Mouse (Mus musculus) liver, adult 2 months (tissue): ENCODE data around the gene Ptprd. TPM values are rescaled to one million over a fixed set of nuclear protein-coding genes. Genes with fewer than 3 reads are reported as not detected.

Experiments
- DNase-seq: peaks from one replicate; pipeline ENCODE4 v3.0.0-alpha.2; 2011; ENCODE audit warnings: low read depth, low spot score; ENCODE audit errors: extremely low read depth
- H3K27ac ChIP-seq: fragments of 200-500 bp; replicated peaks from 2 replicates; pipeline ENCODE4 v1.5.1; 2012; ENCODE audit warnings: low read depth, mild to moderate bottlenecking, control low read depth, inconsistent platforms, low read length; ENCODE audit not compliant: insufficient read depth
- H3K27me3 ChIP-seq: fragments of 200-500 bp; 2 replicates; pipeline ENCODE4 v1.6.1; 2012; ENCODE audit warnings: mild to moderate bottlenecking, moderate library complexity, low read length, inconsistent platforms; ENCODE audit not compliant: control insufficient read depth, insufficient read depth
- H3K36me3 ChIP-seq: fragments of 200-500 bp; 2 replicates; pipeline ENCODE4 v1.6.1; 2012; ENCODE audit warnings: low read length, inconsistent platforms; ENCODE audit not compliant: control insufficient read depth, insufficient read depth
- H3K4me1 ChIP-seq: fragments of 200-500 bp; 2 replicates; pipeline ENCODE4 v1.6.1; 2011; ENCODE audit warnings: low read length; ENCODE audit not compliant: control insufficient read depth, insufficient read depth
- H3K4me3 ChIP-seq: fragments of 200-500 bp; 2 replicates; pipeline ENCODE4 v1.5.1; 2011; ENCODE audit warnings: low read depth, mild to moderate bottlenecking, control low read depth, low read length, moderate library complexity; ENCODE audit not compliant: insufficient read depth
- H3K79me2 ChIP-seq: fragments of 200-500 bp; 2 replicates; pipeline ENCODE4 v1.6.1; 2012; ENCODE audit warnings: inconsistent platforms, mild to moderate bottlenecking, low read length, moderate library complexity; ENCODE audit not compliant: control insufficient read depth, insufficient read depth
- H3K9ac ChIP-seq: fragments of 200-500 bp; 2 replicates; pipeline ENCODE4 v1.6.1; 2012; ENCODE audit warnings: low read depth, mild to moderate bottlenecking, control low read depth, inconsistent platforms, low read length
- CTCF ChIP-seq: fragments of 200-500 bp; IDR thresholded peaks from 2 replicates; pipeline ENCODE4 v1.5.1; 2011; ENCODE audit warnings: low read depth, low read length, control low read depth
- POLR2A ChIP-seq: fragments of 200-500 bp; IDR thresholded peaks from 2 replicates; pipeline ENCODE4 v1.6.1; 2011; ENCODE audit warnings: low read length, control low read depth; ENCODE audit not compliant: insufficient read depth; ENCODE audit errors: extremely low read depth
- WGBS: fragments of 180-500 bp; shearing (Covaris S2); methylation state at CpG from one replicate; pipeline ENCODE4 v1.1.7; 2018; 5-methylcytosine and 5-hydroxymethylcytosine counted together
- polyA plus RNA-seq: library from polyadenylated mRNA; depleted of rRNA; stranded (reverse); fragments of >200 nt; gene quantifications from 2 replicates; pipeline ENCODE4 v1.2.3, GENCODE M21; 2012
- total RNA-seq: library from RNA; depleted of rRNA; stranded (reverse); fragments of >200 nt; gene quantifications from 2 replicates; pipeline ENCODE4 v1.2.3, GENCODE M21; 2014

The Ptprd gene
- total and polyA plus RNA-seq, 2 experiments, result 15.4 to 127 TPM

DNA sequence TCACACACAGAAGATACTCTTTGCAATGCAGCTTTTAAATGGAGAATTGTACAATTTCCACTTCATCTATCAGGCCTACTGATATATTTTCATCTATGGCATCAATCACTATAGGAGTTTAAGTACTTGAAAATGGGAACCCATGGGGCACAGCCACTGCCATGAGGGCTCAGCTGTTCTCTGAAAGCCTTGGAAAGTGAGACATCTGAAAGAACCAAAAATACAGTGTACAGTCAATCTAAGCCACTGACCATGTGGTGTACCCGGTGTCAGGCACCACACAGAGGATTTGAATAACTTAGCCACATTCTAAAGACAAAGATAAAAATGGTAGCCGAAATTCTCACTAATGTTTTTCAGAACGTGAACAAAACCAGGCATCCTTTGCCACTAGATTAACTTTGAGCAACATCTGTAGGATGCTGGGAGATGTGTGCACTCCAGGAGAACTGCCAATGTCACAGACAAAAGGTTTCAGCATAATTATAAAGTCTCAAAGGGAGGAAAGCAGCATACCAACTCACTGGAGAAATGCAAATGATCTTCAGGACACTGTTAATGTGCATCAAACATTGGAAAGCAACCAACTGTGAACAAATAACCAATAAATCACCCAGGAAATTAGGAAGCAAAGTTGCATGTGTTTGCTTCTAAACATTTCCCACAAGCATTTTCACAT lies 69.5 kb downstream of the Ptprd start:
- H3K9ac ChIP-seq, result no peak overlapping the region
- TF ChIP-seq POLR2A (no peak), CTCF (no peak)
- DNase-seq, result no peak
- H3K36me3 ChIP-seq, result no peaks in the 10 kb centered on the region
- H3K27me3 ChIP-seq, result no peaks in the 10 kb centered on the region
- WGBS, result 73% methylated on average over 3 of the region's 3 CpGs
- no peaks in the 10 kb centered on the region for H3K79me2 ChIP-seq
- H3K4me3 ChIP-seq, result no peak overlapping the region
- H3K4me1 ChIP-seq, result no peaks in the 10 kb centered on the region
- H3K27ac ChIP-seq, result no peak overlapping the region

DNA sequence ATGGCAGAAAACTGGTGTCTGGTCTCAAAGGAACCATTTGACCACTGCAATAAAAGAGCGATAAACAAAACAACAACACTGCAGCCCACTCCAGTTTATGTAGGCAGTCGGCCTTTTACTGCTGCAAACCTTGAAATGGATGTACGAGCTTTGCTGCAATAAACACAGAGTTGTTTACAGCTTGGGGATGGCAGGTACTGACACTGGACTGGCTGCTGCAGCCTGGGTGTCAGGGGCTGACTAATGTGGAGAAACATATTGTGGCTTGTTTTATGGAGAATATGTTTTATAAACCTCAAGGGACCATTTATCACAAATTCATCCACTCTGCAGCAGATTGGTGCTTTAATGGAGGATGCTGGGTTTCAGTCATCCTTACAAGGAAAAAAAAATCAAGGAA lies 100.9 kb downstream of the Ptprd start:
- no peak for TF ChIP-seq CTCF
- TF ChIP-seq POLR2A, result no peak
- 67% methylated on average over 3 of the region's 3 CpGs for WGBS
- Histone ChIP-seq H3K27me3 (no peaks in the 10 kb centered on the region), H3K4me1 (no peaks in the 10 kb centered on the region), H3K79me2 (no peaks in the 10 kb centered on the region), H3K27ac (no peak overlapping the region), H3K36me3 (no peaks in the 10 kb centered on the region), H3K9ac (no peak overlapping the region), H3K4me3 (no peak overlapping the region)
- DNase-seq, result no peak

- no peak overlapping the region for H3K27ac ChIP-seq
- H3K36me3 ChIP-seq, result no peaks in the 10 kb centered on the region
- no peaks in the 10 kb centered on the region for H3K4me1 ChIP-seq
- no peaks in the 10 kb centered on the region for H3K27me3 ChIP-seq
- no peak overlapping the region for H3K9ac ChIP-seq
- no peak for DNase-seq
- no peaks in the 10 kb centered on the region for H3K79me2 ChIP-seq
- H3K4me3 ChIP-seq, result no peak overlapping the region
- no peak for TF ChIP-seq POLR2A
These were observed 114.2 kb downstream of the Ptprd start for GRCm38 (mm10) chr4:78097526-78097925.

DNA sequence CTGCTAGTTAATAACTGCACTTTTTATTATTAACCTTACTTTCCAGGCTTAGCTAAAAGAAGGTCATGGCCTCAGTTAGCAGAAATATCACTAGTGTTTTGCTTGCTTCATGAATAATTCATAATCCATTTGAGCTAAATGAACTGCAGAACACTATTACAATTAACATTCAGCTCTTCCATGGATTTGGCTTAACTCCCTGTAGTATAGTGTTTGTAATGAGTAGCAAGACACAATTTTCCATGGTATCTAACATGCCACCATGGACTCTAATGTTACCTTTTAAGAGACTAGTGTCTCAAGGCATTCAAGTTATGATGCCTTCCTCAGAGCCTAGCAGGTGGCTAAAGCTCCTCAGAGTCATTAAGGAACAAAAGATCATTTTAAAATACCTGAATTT lies 129.0 kb downstream of the Ptprd start:
- H3K9ac ChIP-seq, result no peak overlapping the region
- no peak overlapping the region for H3K27ac ChIP-seq
- DNase-seq, result no peak
- no peaks in the 10 kb centered on the region for H3K4me1 ChIP-seq
- no peaks in the 10 kb centered on the region for H3K36me3 ChIP-seq
- H3K4me3 ChIP-seq, result no peak overlapping the region
- H3K27me3 ChIP-seq, result no peaks in the 10 kb centered on the region
- no peaks in the 10 kb centered on the region for H3K79me2 ChIP-seq
- no peak for TF ChIP-seq CTCF
- no peak for TF ChIP-seq POLR2A

- Histone ChIP-seq H3K36me3 (no peaks in the 10 kb centered on the region), H3K27ac (no peak overlapping the region), H3K79me2 (no peaks in the 10 kb centered on the region), H3K4me3 (no peak overlapping the region), H3K27me3 (no peaks in the 10 kb centered on the region), H3K9ac (no peak overlapping the region), H3K4me1 (no peaks in the 10 kb centered on the region)
- TF ChIP-seq POLR2A (no peak), CTCF (no peak)
- no peak for DNase-seq
These were observed 134.3 kb downstream of the Ptprd start for GRCm38 (mm10) chr4:78077499-78077898.

- Histone ChIP-seq H3K27me3 (no peaks in the 10 kb centered on the region), H3K79me2 (no peaks in the 10 kb centered on the region), H3K4me1 (no peaks in the 10 kb centered on the region), H3K9ac (no peak overlapping the region), H3K27ac (no peak overlapping the region), H3K36me3 (no peaks in the 10 kb centered on the region), H3K4me3 (no peak overlapping the region)
- no peak for TF ChIP-seq CTCF
- no peak for TF ChIP-seq POLR2A
- 67% methylated on average over 1 of the region's 1 CpGs for WGBS
- no peak for DNase-seq
These were observed 134.7 kb downstream of the Ptprd start for GRCm38 (mm10) chr4:78077087-78077486.
